Mouse (Mus musculus) stomach, postnatal 0 days (tissue): ENCODE data around the gene Igf2r. TPM values are rescaled to one million over a fixed set of nuclear protein-coding genes. Genes with fewer than 3 reads are reported as not detected.

Experiments used
- ATAC-seq: fragments of 200-750 bp; cut with Nextera tagmentation; 2 replicates; pipeline ENCODE4 v1.8.0; 2017; ENCODE audit not compliant: low FRiP score, low TSS enrichment
- DNase-seq: peaks from one replicate; pipeline ENCODE4 v3.0.0-alpha.2; 2016; ENCODE audit warnings: low spot score
- H3K27ac ChIP-seq: fragments of 300-500 bp; sonication (generic); replicated peaks from 2 replicates; pipeline ENCODE4 v1.5.1; 2014; ENCODE audit warnings: mild to moderate bottlenecking, control low read depth
- H3K27me3 ChIP-seq: fragments of 300-500 bp; sonication (generic); 2 replicates; pipeline ENCODE4 v1.6.1; 2014; ENCODE audit warnings: low read length; ENCODE audit not compliant: control insufficient read depth, insufficient read depth
- H3K36me3 ChIP-seq: fragments of 300-500 bp; sonication (generic); 2 replicates; pipeline ENCODE4 v1.6.1; 2014; ENCODE audit warnings: low read length, mixed read lengths; ENCODE audit not compliant: control insufficient read depth, insufficient read depth
- H3K4me1 ChIP-seq: fragments of 300-500 bp; sonication (generic); replicated peaks from 2 replicates; pipeline ENCODE4 v1.6.1; 2014; ENCODE audit warnings: antibody characterized with exemption; ENCODE audit not compliant: control insufficient read depth, insufficient read depth
- H3K4me2 ChIP-seq: fragments of 300-500 bp; sonication (generic); replicated peaks from 2 replicates; pipeline ENCODE4 v1.6.1; 2014; ENCODE audit warnings: low read depth, mild to moderate bottlenecking, control low read depth, moderate library complexity
- H3K4me3 ChIP-seq: fragments of 300-500 bp; sonication (generic); 2 replicates; pipeline ENCODE4 v1.5.1; 2014; ENCODE audit warnings: low read depth, low read length, control low read depth
- H3K9ac ChIP-seq: fragments of 300-500 bp; sonication (generic); 2 replicates; pipeline ENCODE4 v1.6.1; 2014; ENCODE audit warnings: mild to moderate bottlenecking, low read length, control low read depth, mixed read lengths
- H3K9me3 ChIP-seq: fragments of 300-500 bp; sonication (generic); 2 replicates; pipeline ENCODE4 v1.6.1; 2016; ENCODE audit warnings: low read length; ENCODE audit not compliant: control insufficient read depth
- CTCF ChIP-seq: IDR thresholded peaks from 2 replicates; pipeline ENCODE4 v1.5.1; 2016; ENCODE audit warnings: antibody characterized with exemption, low read depth, mild to moderate bottlenecking, moderate library complexity
- EP300 ChIP-seq: optimal IDR thresholded peaks from 2 replicates; pipeline ENCODE3; 2016; ENCODE audit warnings: antibody characterized with exemption
- WGBS: fragments of 180-500 bp; shearing (Covaris S2); extraction: QIAGEN DNeasy Blood & Tissue Kit; methylation state at CpG from one replicate; pipeline ENCODE4 v1.1.7; 2014; 5-methylcytosine and 5-hydroxymethylcytosine counted together
- polyA plus RNA-seq: library from polyadenylated mRNA; unstranded; fragments of >200 nt; fragmentation: Nextera tagmentation; extraction: Ambion mirVana; gene quantifications from 2 replicates; pipeline ENCODE4 v1.2.1, GENCODE M21; 2015

Igf2r gene
- polyA plus RNA-seq, 1 experiment from 2014 or later, result 9.6 TPM

- Histone ChIP-seq H3K9ac (no peak overlapping the region), H3K36me3 (no peaks in the 10 kb centered on the region), H3K4me1 (no peaks in the 10 kb centered on the region), H3K4me2 (no peak overlapping the region), H3K4me3 (no peak overlapping the region), H3K27ac (no peak overlapping the region), H3K9me3 (no peaks in the 10 kb centered on the region), H3K27me3 (no peaks in the 10 kb centered on the region)
- DNase-seq, result no peak
- TF ChIP-seq CTCF (no peak), EP300 (no peak)
- 35% methylated on average over 4 of the region's 4 CpGs for WGBS
- ATAC-seq, result no peak
Measured at GRCm38 (mm10) chr17:12634814-12635213, 134.7 kb downstream of the Igf2r start.

Other genes with a start within 250 kb of the Igf2r start
- gene Slc22a2, start 185.5 kb downstream of the Igf2r start, polyA plus RNA-seq, result not detected in 2 replicates
- 7.9 and 10.4 TPM in 2 replicates for gene Slc22a1, start 93.8 kb downstream of the Igf2r start, polyA plus RNA-seq
- gene Mas1, start 98.5 kb upstream of the Igf2r start, polyA plus RNA-seq, result 0.12 and 0.21 TPM in 2 replicates
- not detected in 2 replicates for gene Mrgprh, start 106.4 kb upstream of the Igf2r start, polyA plus RNA-seq
- 0.45 and 0.63 TPM in 2 replicates for gene Pnldc1, start 140.6 kb upstream of the Igf2r start, polyA plus RNA-seq
- gene Tcp1, start 146.0 kb upstream of the Igf2r start, polyA plus RNA-seq, result 225 and 240 TPM in 2 replicates
- 93.7 and 101 TPM in 2 replicates for gene Mrpl18, start 146.7 kb upstream of the Igf2r start, polyA plus RNA-seq
- 0.62 and 0.73 TPM in 2 replicates for gene Acat3, start 170.9 kb upstream of the Igf2r start, polyA plus RNA-seq
- 76.0 and 81.8 TPM in 2 replicates for gene Acat2, start 191.1 kb upstream of the Igf2r start, polyA plus RNA-seq
- gene Wtap, start 224.5 kb upstream of the Igf2r start, polyA plus RNA-seq, result 75.2 and 75.4 TPM in 2 replicates
- gene Sod2, start 237.2 kb upstream of the Igf2r start, polyA plus RNA-seq, result 176 and 186 TPM in 2 replicates